Mouse (Mus musculus) liver, postnatal 0 days (tissue): ENCODE data around the gene Phox2b. TPM values are rescaled to one million over a fixed set of nuclear protein-coding genes. Genes with fewer than 3 reads are reported as not detected.
A peak's percentile ranks its signal among the peaks of the same experiment; 100 is the strongest.

Experiments used
- ATAC-seq: fragments of 200-750 bp; cut with Nextera tagmentation; 2 replicates; pipeline ENCODE4 v1.8.0; 2017; ENCODE audit warnings: mild to moderate bottlenecking, moderate library complexity
- DNase-seq: peaks from one replicate; pipeline ENCODE4 v3.0.0-alpha.2; 2016
- H3K27ac ChIP-seq: fragments of 300-500 bp; sonication (generic); 2 replicates; pipeline ENCODE4 v1.5.1; 2014; ENCODE audit warnings: antibody characterized with exemption, moderate library complexity, mild to moderate bottlenecking, low read depth
- H3K27me3 ChIP-seq: fragments of 300-500 bp; sonication (generic); 2 replicates; pipeline ENCODE4 v1.6.1; 2014; ENCODE audit warnings: low read length, control low read depth, mixed read lengths; ENCODE audit not compliant: insufficient read depth
- H3K36me3 ChIP-seq: fragments of 300-500 bp; sonication (generic); replicated peaks from 2 replicates; pipeline ENCODE4 v1.6.1; 2014; ENCODE audit warnings: mild to moderate bottlenecking, control low read depth, low read length, moderate library complexity, mixed read lengths; ENCODE audit not compliant: insufficient read depth
- H3K4me1 ChIP-seq: fragments of 300-500 bp; sonication (generic); 2 replicates; pipeline ENCODE4 v1.6.1; 2014; ENCODE audit warnings: antibody characterized with exemption, mild to moderate bottlenecking, control low read depth; ENCODE audit not compliant: insufficient read depth
- H3K4me2 ChIP-seq: fragments of 300-500 bp; sonication (generic); 2 replicates; pipeline ENCODE4 v1.6.1; 2014; ENCODE audit warnings: low read depth, mild to moderate bottlenecking, low read length, moderate library complexity, mixed read lengths
- H3K4me3 ChIP-seq: fragments of 300-500 bp; sonication (generic); 2 replicates; pipeline ENCODE4 v1.5.1; 2014; ENCODE audit warnings: low read depth, low read length
- H3K9ac ChIP-seq: fragments of 300-500 bp; sonication (generic); replicated peaks from 2 replicates; pipeline ENCODE4 v1.6.1; 2014; ENCODE audit warnings: mild to moderate bottlenecking, moderate library complexity
- H3K9me3 ChIP-seq: fragments of 300-500 bp; sonication (generic); 2 replicates; pipeline ENCODE4 v1.6.1; 2016; ENCODE audit warnings: mild to moderate bottlenecking, control low read depth, low read length, mixed read lengths
- CTCF ChIP-seq: sonication (generic); IDR thresholded peaks from 2 replicates; pipeline ENCODE4 v1.5.1; 2016; ENCODE audit warnings: antibody characterized with exemption, low read depth
- EP300 ChIP-seq: IDR thresholded peaks from 2 replicates; pipeline ENCODE4 v1.6.1; 2016; ENCODE audit warnings: antibody characterized with exemption, low read depth, mild to moderate bottlenecking
- WGBS: fragments of 180-500 bp; shearing (Covaris S2); extraction: QIAGEN DNeasy Blood & Tissue Kit; methylation state at CpG from one replicate; pipeline ENCODE4 v1.1.7; 2014; ENCODE audit not compliant: insufficient replicate concordance; 5-methylcytosine and 5-hydroxymethylcytosine counted together
- polyA plus RNA-seq: library from polyadenylated mRNA; unstranded; fragments of >200 nt; fragmentation: Nextera tagmentation; extraction: Ambion mirVana; gene quantifications from 2 replicates; pipeline ENCODE4 v1.2.1, GENCODE M21; 2015

The Phox2b gene
- polyA plus RNA-seq, 1 experiment from 2014 or later, result not detected

- no peak overlapping the region for H3K9ac ChIP-seq
- H3K9me3 ChIP-seq, result no peaks in the 10 kb centered on the region
- H3K4me3 ChIP-seq, result no peak overlapping the region
- no peak for TF ChIP-seq CTCF
- no peak for TF ChIP-seq EP300
- H3K4me1 ChIP-seq, result no peaks in the 10 kb centered on the region
- H3K27ac ChIP-seq, result no peak overlapping the region
- 60% methylated on average over 2 of the region's 2 CpGs for WGBS
- no peak overlapping the region for H3K4me2 ChIP-seq
- H3K27me3 ChIP-seq, result peaks cover 38% of the 10 kb centered on the region
- DNase-seq (no peak), ATAC-seq (no peak)
- no peaks in the 10 kb centered on the region for H3K36me3 ChIP-seq
Observed at GRCm38 (mm10) chr5:67106261-67106660, 7.2 kb upstream of the Phox2b start.

DNA sequence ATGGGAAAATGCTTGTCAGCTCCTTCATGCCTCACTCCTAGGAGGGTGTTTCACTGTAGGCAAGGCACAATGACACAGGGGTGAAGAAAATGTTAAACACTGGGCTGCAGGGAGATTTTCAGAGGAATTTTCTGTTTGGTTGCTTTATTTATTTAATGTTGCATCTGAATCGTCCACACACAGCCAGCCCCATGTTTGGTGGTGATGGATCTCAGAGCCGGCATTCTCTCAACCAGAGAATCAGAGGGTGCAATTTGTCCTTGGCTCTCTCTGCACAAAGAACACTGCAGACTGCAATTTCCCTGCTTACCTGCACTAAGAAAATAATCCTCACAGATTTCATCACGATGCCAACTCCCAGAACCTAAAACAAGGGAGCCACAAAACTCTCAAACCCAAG is 3.9 kb upstream of the Phox2b start:
- H3K36me3 ChIP-seq, result no peaks in the 10 kb centered on the region
- H3K27me3 ChIP-seq, result peaks cover 71% of the 10 kb centered on the region
- ATAC-seq, result no peak
- H3K9ac ChIP-seq, result no peak overlapping the region
- DNase-seq, result no peak
- TF ChIP-seq EP300 (no peak), CTCF (no peak)
- H3K9me3 ChIP-seq, result no peaks in the 10 kb centered on the region
- H3K4me2 ChIP-seq, result no peak overlapping the region
- WGBS, result 10% methylated on average over 3 of the region's 3 CpGs
- H3K4me1 ChIP-seq, result no peaks in the 10 kb centered on the region
- H3K27ac ChIP-seq, result no peak overlapping the region
- H3K4me3 ChIP-seq, result no peak overlapping the region

DNA sequence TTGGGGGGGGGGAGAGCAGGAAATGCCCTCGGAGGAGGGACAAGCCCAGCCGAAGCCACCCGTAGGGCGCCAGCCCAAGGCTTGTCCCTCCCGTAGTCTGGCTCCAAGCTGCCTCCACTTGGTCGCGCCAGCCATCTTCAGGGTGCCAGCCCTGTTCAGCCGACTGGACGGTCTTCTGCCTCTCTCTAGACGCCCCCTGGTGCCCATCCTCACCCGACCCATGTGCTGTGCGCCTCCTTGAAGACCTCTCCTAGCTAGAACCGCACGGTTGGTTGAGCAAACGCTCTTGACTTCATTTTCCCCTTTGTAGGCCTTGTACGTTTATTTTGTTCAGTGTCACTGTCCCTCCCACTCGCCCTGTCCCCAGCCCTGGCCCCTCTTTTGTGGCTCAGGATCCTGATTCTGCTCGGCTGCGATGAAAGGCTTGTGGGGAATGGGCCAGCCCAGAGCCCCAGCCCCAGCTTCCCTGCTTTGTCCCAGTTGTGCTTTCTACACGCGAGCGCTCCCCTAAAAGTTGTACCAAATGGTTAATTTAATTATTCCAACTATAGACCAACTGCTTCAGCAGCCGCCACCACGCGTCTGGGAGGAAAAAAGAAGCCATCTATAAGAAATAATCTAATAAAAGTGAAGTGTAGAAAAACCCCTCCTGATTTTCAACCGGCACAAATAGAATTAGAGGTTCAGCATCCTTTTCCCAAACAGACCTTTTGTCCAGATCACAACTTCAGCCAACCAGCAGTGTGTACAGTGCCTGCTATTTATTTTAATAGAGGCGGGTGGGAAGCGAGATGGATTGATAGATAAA is 2.9 kb upstream of the Phox2b start:
- H3K4me1 ChIP-seq, result no peaks in the 10 kb centered on the region
- DNase-seq, result no peak
- 5% methylated on average over 28 of the region's 28 CpGs for WGBS
- no peak for ATAC-seq
- H3K4me2 ChIP-seq, result no peak overlapping the region
- H3K4me3 ChIP-seq, result no peak overlapping the region
- H3K27ac ChIP-seq, result no peak overlapping the region
- H3K36me3 ChIP-seq, result no peaks in the 10 kb centered on the region
- TF ChIP-seq EP300, result no peak
- 0 out of 2 replicates have a peak, but pooled peaks have one; percentile 14 for TF ChIP-seq CTCF
- no peak overlapping the region for H3K9ac ChIP-seq
- H3K9me3 ChIP-seq, result no peaks in the 10 kb centered on the region
- H3K27me3 ChIP-seq, result peaks cover 81% of the 10 kb centered on the region

DNA sequence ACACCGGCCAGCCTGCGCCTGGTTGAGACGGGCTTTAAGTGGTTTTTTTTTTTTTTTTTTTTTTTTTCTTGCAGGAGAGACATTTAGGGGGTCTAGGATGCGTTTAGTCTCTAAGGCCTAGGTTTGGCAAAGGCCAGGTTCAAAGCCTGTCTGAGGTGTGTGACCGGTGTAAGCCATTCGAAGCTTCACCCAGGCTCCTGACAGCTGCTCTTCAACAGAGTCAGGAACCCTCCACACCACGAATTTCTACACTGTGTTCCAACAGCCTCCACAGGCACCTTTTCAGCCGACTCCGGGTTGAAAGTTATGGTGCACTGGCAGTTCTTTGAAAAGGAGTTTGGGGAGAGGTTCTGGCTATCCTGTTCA is 2.3 kb upstream of the Phox2b start:
- H3K36me3 ChIP-seq, result no peaks in the 10 kb centered on the region
- no peak overlapping the region for H3K9ac ChIP-seq
- no peak for TF ChIP-seq EP300
- TF ChIP-seq CTCF, result no peak
- WGBS, result 6% methylated on average over 9 of the region's 9 CpGs
- H3K4me2 ChIP-seq, result no peak overlapping the region
- peaks cover 87% of the 10 kb centered on the region for H3K27me3 ChIP-seq
- ATAC-seq (no peak), DNase-seq (no peak)
- no peak overlapping the region for H3K4me3 ChIP-seq
- H3K9me3 ChIP-seq, result no peaks in the 10 kb centered on the region
- H3K27ac ChIP-seq, result no peak overlapping the region
- no peaks in the 10 kb centered on the region for H3K4me1 ChIP-seq

DNA sequence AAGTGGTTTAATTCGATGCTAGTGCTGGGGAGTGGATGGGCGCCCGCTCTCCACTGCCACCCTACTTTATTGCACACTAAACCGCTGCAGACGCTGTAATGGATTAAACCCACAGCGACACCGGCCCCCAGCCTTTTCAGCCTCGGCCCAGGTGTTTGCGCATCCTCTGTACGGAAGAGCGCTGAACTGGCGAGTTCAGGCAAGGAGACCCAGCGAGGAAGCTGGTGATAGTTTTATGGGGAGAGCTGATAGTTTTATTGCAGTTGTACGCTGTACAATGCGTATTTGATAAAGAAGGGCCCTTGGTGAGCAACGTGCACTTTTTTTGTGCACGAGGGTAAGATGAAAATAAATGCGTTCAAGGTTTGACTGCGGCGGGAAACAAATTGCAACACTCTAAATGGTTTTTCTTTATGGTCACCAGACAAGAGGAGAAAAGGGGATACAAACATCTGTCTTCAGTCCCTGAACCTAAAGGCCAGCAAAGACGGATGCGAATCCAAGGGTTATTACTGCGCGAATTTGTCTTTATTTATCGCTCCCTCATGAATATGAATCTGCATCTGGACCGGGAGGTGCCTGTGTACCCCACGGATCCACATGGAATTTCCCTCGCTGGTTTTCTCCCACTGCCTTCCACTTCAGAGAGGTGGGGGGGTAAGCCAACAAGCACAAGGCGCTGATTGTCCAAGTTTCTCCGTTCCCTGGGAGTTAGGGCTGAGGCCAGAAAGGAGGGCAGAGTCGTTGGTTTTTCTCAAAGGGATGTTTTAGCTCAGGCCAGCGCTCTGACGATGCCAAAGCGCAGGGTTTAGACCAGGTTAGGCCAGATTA is 1.7 kb upstream of the Phox2b start:
- Histone ChIP-seq H3K27me3 (peaks cover 93% of the 10 kb centered on the region), H3K4me3 (no peak overlapping the region), H3K4me1 (peaks cover 3% of the 10 kb centered on the region; the same call in 1 of the 2 replicates), H3K36me3 (no peaks in the 10 kb centered on the region), H3K4me2 (no peak overlapping the region), H3K9me3 (no peaks in the 10 kb centered on the region), H3K9ac (no peak overlapping the region), H3K27ac (no peak overlapping the region)
- no peak for DNase-seq
- no peak for ATAC-seq
- TF ChIP-seq EP300, result no peak
- TF ChIP-seq CTCF, result no peak
- WGBS, result 4% methylated on average over 34 of the region's 34 CpGs

DNA sequence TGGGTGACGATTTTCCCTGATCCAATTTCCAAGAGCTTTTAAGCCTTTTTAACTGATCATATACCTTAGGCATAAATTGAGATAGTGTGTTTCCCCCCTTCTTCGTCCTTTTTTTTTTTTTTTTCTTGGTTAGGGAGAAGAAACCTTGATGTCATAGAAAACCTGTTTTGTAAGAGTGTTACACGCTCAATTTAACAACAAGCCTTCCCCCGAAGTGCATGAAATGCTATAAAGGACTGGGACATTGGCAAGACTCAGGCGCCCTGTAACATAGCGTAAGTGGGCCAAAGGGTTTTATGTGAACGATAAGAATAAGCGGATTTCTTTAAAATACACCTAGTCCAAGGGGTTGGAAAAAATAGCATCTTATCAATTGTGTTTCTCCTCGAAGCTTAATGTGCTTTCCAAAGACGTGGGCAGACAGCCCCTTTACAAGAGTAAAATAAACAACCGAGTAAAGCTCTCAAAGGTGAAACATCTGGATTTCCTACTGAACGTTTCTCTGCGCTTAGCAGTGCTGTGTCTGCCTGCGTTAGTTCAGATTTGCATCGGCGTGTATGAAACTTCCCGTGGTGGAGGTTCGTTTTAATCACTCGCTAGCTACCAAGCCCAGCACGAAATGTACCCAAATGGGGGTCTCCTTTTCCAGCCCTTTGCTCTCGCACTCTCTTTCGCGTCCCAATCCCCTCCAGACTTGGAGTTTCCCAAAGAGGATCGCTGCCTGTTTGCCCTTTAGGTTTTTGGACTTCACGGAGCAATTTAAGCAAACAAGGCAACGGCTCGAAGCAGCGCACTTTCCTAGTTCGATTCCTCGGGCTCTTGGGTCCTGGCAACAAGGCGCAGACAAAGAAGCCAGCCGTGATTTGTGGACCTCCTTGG is 531 bp upstream of the Phox2b start:
- no peaks in the 10 kb centered on the region for H3K36me3 ChIP-seq
- ATAC-seq (no peak), DNase-seq (no peak)
- peaks cover 97% of the 10 kb centered on the region for H3K27me3 ChIP-seq
- H3K4me1 ChIP-seq, result peaks cover 3% of the 10 kb centered on the region; the same call in 1 of the 2 replicates
- 4% methylated on average over 32 of the region's 32 CpGs for WGBS
- no peak overlapping the region for H3K9ac ChIP-seq
- H3K4me2 ChIP-seq, result no peak overlapping the region
- TF ChIP-seq CTCF, result no peak
- TF ChIP-seq EP300, result no peak
- no peak overlapping the region for H3K4me3 ChIP-seq
- no peak overlapping the region for H3K27ac ChIP-seq
- no peaks in the 10 kb centered on the region for H3K9me3 ChIP-seq
